Mouse (Mus musculus) forebrain, embryonic 14.5 days (tissue): Measurements from ENCODE around the gene Midn. TPM values are rescaled to one million over a fixed set of nuclear protein-coding genes. Genes with fewer than 3 reads are reported as not detected.

Source experiments
- ATAC-seq: fragments of 200-750 bp; cut with Nextera tagmentation; 2 replicates; pipeline ENCODE4 v1.8.0; 2017; ENCODE audit warnings: mild to moderate bottlenecking, moderate library complexity
- DNase-seq: peaks from one replicate; pipeline ENCODE4 v3.0.0-alpha.2; 2015; ENCODE audit warnings: low spot score
- H3K27ac ChIP-seq: fragments of 300-500 bp; sonication (generic); 2 replicates; pipeline ENCODE4 v1.5.1; 2014; ENCODE audit warnings: low read depth, mild to moderate bottlenecking, control low read depth, low read length, moderate library complexity
- H3K27me3 ChIP-seq: fragments of 300-500 bp; sonication (generic); replicated peaks from 2 replicates; pipeline ENCODE4 v1.6.1; 2014; ENCODE audit warnings: low read length, control low read depth, mixed read lengths; ENCODE audit not compliant: control insufficient read depth, insufficient read depth
- H3K36me3 ChIP-seq: fragments of 300-500 bp; sonication (generic); 2 replicates; pipeline ENCODE4 v1.6.1; 2014; ENCODE audit warnings: low read length, control low read depth; ENCODE audit not compliant: control insufficient read depth, insufficient read depth
- H3K4me1 ChIP-seq: fragments of 300-500 bp; sonication (generic); 2 replicates; pipeline ENCODE4 v1.6.1; 2014; ENCODE audit warnings: antibody characterized with exemption, low read length, control low read depth; ENCODE audit not compliant: control insufficient read depth, insufficient read depth
- H3K4me2 ChIP-seq: fragments of 300-500 bp; sonication (generic); 2 replicates; pipeline ENCODE4 v1.6.1; 2014; ENCODE audit warnings: mild to moderate bottlenecking, control low read depth, low read length
- H3K4me3 ChIP-seq: fragments of 300-500 bp; sonication (generic); 2 replicates; pipeline ENCODE4 v1.5.1; 2014; ENCODE audit warnings: low read depth, low read length, control low read depth
- H3K9ac ChIP-seq: fragments of 300-500 bp; sonication (generic); 2 replicates; pipeline ENCODE4 v1.6.1; 2014; ENCODE audit warnings: mild to moderate bottlenecking, low read length, control low read depth, moderate library complexity
- H3K9me3 ChIP-seq: fragments of 300-500 bp; sonication (generic); replicated peaks from 2 replicates; pipeline ENCODE4 v1.6.1; 2016; ENCODE audit warnings: low read length, control low read depth, mixed read lengths; ENCODE audit not compliant: control insufficient read depth
- WGBS: fragments of 180-500 bp; shearing (Covaris S2); extraction: QIAGEN DNeasy Blood & Tissue Kit; methylation state at CpG from one replicate; pipeline ENCODE4 v1.1.7; 2014; 5-methylcytosine and 5-hydroxymethylcytosine counted together
- polyA plus RNA-seq: library from polyadenylated mRNA; unstranded; fragments of >200 nt; fragmentation: Nextera tagmentation; extraction: Ambion mirVana; gene quantifications from 2 replicates; pipeline ENCODE4 v1.2.1, GENCODE M21; 2014

Midn gene
- polyA plus RNA-seq, 1 experiment from 2014 or later: 67.0 TPM

- ATAC-seq (peak; percentile 5), DNase-seq (peak; percentile 77)
- no peaks in the 10 kb centered on the region for H3K9me3 ChIP-seq
- peak within 1 kb of the TSS; percentile 83 for H3K4me3 ChIP-seq
- 0 out of 2 replicates have a peak, but pooled peaks cover 5% of the 10 kb centered on the region for H3K27me3 ChIP-seq
- peak within 1 kb of the TSS; percentile 93 for H3K27ac ChIP-seq
- H3K9ac ChIP-seq: peak within 1 kb of the TSS; percentile 93
- peaks cover 27% of the 10 kb centered on the region for H3K36me3 ChIP-seq
- under 1% methylated on average over 81 of the region's 94 CpGs for WGBS
- H3K4me1 ChIP-seq: peaks cover 24% of the 10 kb centered on the region
- peak within 1 kb of the TSS; percentile 95 for H3K4me2 ChIP-seq
These were observed 9.3 kb upstream of the Midn start, which contains the start of gene Atp5d for GRCm38 (mm10) chr10:80138553-80139438. Gene Atp5d (plus strand): TSS chr10:80138632.

GRCm38 (mm10) chr10:80139439-80139775 lies 8.7 kb upstream of the Midn start:
- DNase-seq (no peak), ATAC-seq (no peak)
- Histone ChIP-seq H3K4me3 (peak overlapping the region; percentile 83), H3K36me3 (peaks cover 27% of the 10 kb centered on the region), H3K27me3 (0 out of 2 replicates have a peak, but pooled peaks cover 5% of the 10 kb centered on the region), H3K4me1 (peaks cover 24% of the 10 kb centered on the region), H3K4me2 (peak overlapping the region; percentile 95), H3K27ac (peak overlapping the region; percentile 93; the same call in 1 of the 2 replicates), H3K9me3 (no peaks in the 10 kb centered on the region), H3K9ac (peak overlapping the region; percentile 93)
- WGBS: 1% methylated on average over 10 of the region's 10 CpGs

GRCm38 (mm10) chr10:80139975-80140665 lies 8.0 kb upstream of the Midn start:
- no peak for ATAC-seq
- 73% methylated on average over 11 of the region's 11 CpGs for WGBS
- H3K4me3 ChIP-seq: no peak overlapping the region
- H3K27me3 ChIP-seq: 0 out of 2 replicates have a peak, but pooled peaks cover 5% of the 10 kb centered on the region
- no peak for DNase-seq
- H3K9me3 ChIP-seq: no peaks in the 10 kb centered on the region
- no peak overlapping the region for H3K9ac ChIP-seq
- no peak overlapping the region for H3K27ac ChIP-seq
- peaks cover 24% of the 10 kb centered on the region for H3K4me1 ChIP-seq
- no peak overlapping the region for H3K4me2 ChIP-seq
- H3K36me3 ChIP-seq: peaks cover 27% of the 10 kb centered on the region

- 77% methylated on average over 10 of the region's 10 CpGs for WGBS
- ATAC-seq: no peak
- Histone ChIP-seq H3K4me1 (peaks cover 24% of the 10 kb centered on the region), H3K9me3 (no peaks in the 10 kb centered on the region), H3K9ac (peak within 1 kb of the TSS; percentile 54), H3K4me2 (peak within 1 kb of the TSS; percentile 95), H3K36me3 (peaks cover 25% of the 10 kb centered on the region), H3K4me3 (peak within 1 kb of the TSS; percentile 81), H3K27ac (peak within 1 kb of the TSS; percentile 93), H3K27me3 (0 out of 2 replicates have a peak, but pooled peaks cover 5% of the 10 kb centered on the region)
- no peak for DNase-seq
These were observed 7.4 kb upstream of the Midn start, which contains the start of gene Cbarp for GRCm38 (mm10) chr10:80140666-80141035. Gene Cbarp (minus strand): TSS chr10:80140835.

GRCm38 (mm10) chr10:80141243-80141642 lies 6.8 kb upstream of the Midn start:
- peak overlapping the region; percentile 84 for H3K27ac ChIP-seq
- H3K27me3 ChIP-seq: 0 out of 2 replicates have a peak, but pooled peaks cover 5% of the 10 kb centered on the region
- peak overlapping the region; percentile 81 for H3K4me3 ChIP-seq
- peaks cover 26% of the 10 kb centered on the region for H3K36me3 ChIP-seq
- peaks cover 23% of the 10 kb centered on the region for H3K4me1 ChIP-seq
- DNase-seq (peak; percentile 96), ATAC-seq (peak; percentile 62)
- WGBS: under 1% methylated on average over 29 of the region's 29 CpGs
- H3K9ac ChIP-seq: peak overlapping the region; percentile 54
- no peaks in the 10 kb centered on the region for H3K9me3 ChIP-seq
- peak overlapping the region; percentile 95 for H3K4me2 ChIP-seq

- H3K36me3 ChIP-seq: peaks cover 33% of the 10 kb centered on the region
- no peaks in the 10 kb centered on the region for H3K9me3 ChIP-seq
- H3K4me3 ChIP-seq: peak overlapping the region; percentile 81
- H3K4me1 ChIP-seq: peaks cover 15% of the 10 kb centered on the region
- DNase-seq (peak; percentile 100), ATAC-seq (peak; percentile 88)
- H3K9ac ChIP-seq: peak overlapping the region; percentile 90
- H3K27me3 ChIP-seq: no peaks in the 10 kb centered on the region
- peak overlapping the region; percentile 95 for H3K4me2 ChIP-seq
- 1% methylated on average over 43 of the region's 43 CpGs for WGBS
- H3K27ac ChIP-seq: peak overlapping the region; percentile 84
These were observed 6.1 kb upstream of the Midn start for GRCm38 (mm10) chr10:80141786-80142529.

- Histone ChIP-seq H3K9me3 (no peaks in the 10 kb centered on the region), H3K27me3 (no peaks in the 10 kb centered on the region), H3K4me1 (peaks cover 13% of the 10 kb centered on the region), H3K4me2 (peak overlapping the region; percentile 95), H3K27ac (peak overlapping the region; percentile 84; the same call in 1 of the 2 replicates), H3K9ac (peak overlapping the region; percentile 90), H3K4me3 (peak overlapping the region; percentile 81), H3K36me3 (peaks cover 33% of the 10 kb centered on the region)
- 0% methylated on average over 15 of the region's 15 CpGs for WGBS
- DNase-seq: no peak
- no peak for ATAC-seq
These were observed 5.5 kb upstream of the Midn start for GRCm38 (mm10) chr10:80142530-80142925.

- H3K36me3 ChIP-seq: peaks cover 33% of the 10 kb centered on the region
- 94% methylated on average over 7 of the region's 7 CpGs for WGBS
- H3K9ac ChIP-seq: no peak overlapping the region
- no peaks in the 10 kb centered on the region for H3K27me3 ChIP-seq
- no peak overlapping the region for H3K4me2 ChIP-seq
- H3K4me1 ChIP-seq: peaks cover 8% of the 10 kb centered on the region
- ATAC-seq (no peak), DNase-seq (no peak)
- H3K9me3 ChIP-seq: no peaks in the 10 kb centered on the region
- no peak overlapping the region for H3K27ac ChIP-seq
- H3K4me3 ChIP-seq: no peak overlapping the region
These were observed 4.4 kb upstream of the Midn start for GRCm38 (mm10) chr10:80143664-80144063.
